Mouse (Mus musculus) adrenal gland, adult (tissue): ENCODE results near the gene Dll1.

Experiments
- DNase-seq, 2 experiments: peaks; one replicate each; pipeline ENCODE4 v3.0.0; 2022 to 2023; ENCODE audit warnings: low spot score in 1 of 2; ENCODE audit not compliant: inconsistent age in 2 of 2

Gene Dll1

GRCm38 (mm10) chr17:15337906-15338305 lies 38.8 kb downstream of the Dll1 start:
- no peak for DNase-seq

GRCm38 (mm10) chr17:15329740-15330318 lies 46.8 kb downstream of the Dll1 start:
- no peak for DNase-seq

GRCm38 (mm10) chr17:15327106-15327505 lies 49.6 kb downstream of the Dll1 start:
- peak in 1 of 2 experiments; percentile 50 for DNase-seq

GRCm38 (mm10) chr17:15325976-15326842 lies 50.5 kb downstream of the Dll1 start:
- DNase-seq = no peak

- no peak for DNase-seq
Observed at GRCm38 (mm10) chr17:15323191-15323834, 53.4 kb downstream of the Dll1 start.
